Mouse (Mus musculus): ENCODE measurements at regions not wholly inside any gene's neighbourhood (a gene's known extent, or its start where the extent isn't known, plus 50 kb on each side); places are given as distances from the start of the nearest gene placed in this dataset.

- ATAC-seq (ENCODE audit: low FRiP score, low TSS enrichment) (no peak), DNase-seq (ENCODE audit: low spot score) (no peak)
- Histone ChIP-seq H3K4me1 (replicated peaks; ENCODE audit: control insufficient read depth, insufficient read depth) (no peaks in the 10 kb centered on the region), H3K27ac (replicated peaks) (no peak overlapping the region), H3K4me2 (replicated peaks; ENCODE audit: low read depth) (no peak overlapping the region), H3K27me3 (ENCODE audit: control insufficient read depth, insufficient read depth, low read length) (no peaks in the 10 kb centered on the region), H3K9me3 (ENCODE audit: control insufficient read depth, low read length) (no peaks in the 10 kb centered on the region), H3K36me3 (ENCODE audit: control insufficient read depth, insufficient read depth, low read length) (no peaks in the 10 kb centered on the region), H3K4me3 (ENCODE audit: low read depth, low read length) (no peak overlapping the region), H3K9ac (ENCODE audit: low read length) (no peak overlapping the region)
- TF ChIP-seq CTCF (IDR thresholded peaks at IDR 0.05; ENCODE audit: low read depth) (no peak), EP300 (optimal IDR thresholded peaks at IDR 0.05) (no peak)
- WGBS = 81% methylated on average over 6 of the region's 6 CpGs
Measured at GRCm38 (mm10) chr3:149720306-149720705, 730.0 kb upstream of the Adgrl2 start.

- WGBS = 88% methylated on average over 10 of the region's 10 CpGs
- no peaks in the 10 kb centered on the region for H3K36me3 ChIP-seq (ENCODE audit: control insufficient read depth, insufficient read depth, low read length)
- H3K9ac ChIP-seq (ENCODE audit: low read length) = no peak overlapping the region
- DNase-seq (ENCODE audit: low spot score) = no peak
- ATAC-seq (ENCODE audit: low FRiP score, low TSS enrichment) = no peak
- no peak for TF ChIP-seq CTCF (IDR thresholded peaks at IDR 0.05; ENCODE audit: low read depth)
- TF ChIP-seq EP300 (optimal IDR thresholded peaks at IDR 0.05) = no peak
- no peaks in the 10 kb centered on the region for H3K4me1 ChIP-seq (replicated peaks; ENCODE audit: control insufficient read depth, insufficient read depth)
- H3K27ac ChIP-seq (replicated peaks) = no peak overlapping the region
- no peaks in the 10 kb centered on the region for H3K27me3 ChIP-seq (ENCODE audit: control insufficient read depth, insufficient read depth, low read length)
- no peak overlapping the region for H3K4me3 ChIP-seq (ENCODE audit: low read depth, low read length)
- no peaks in the 10 kb centered on the region for H3K9me3 ChIP-seq (ENCODE audit: control insufficient read depth, low read length)
- no peak overlapping the region for H3K4me2 ChIP-seq (replicated peaks; ENCODE audit: low read depth)
Measured at GRCm38 (mm10) chr3:149705724-149706123, 715.4 kb upstream of the Adgrl2 start.

DNA sequence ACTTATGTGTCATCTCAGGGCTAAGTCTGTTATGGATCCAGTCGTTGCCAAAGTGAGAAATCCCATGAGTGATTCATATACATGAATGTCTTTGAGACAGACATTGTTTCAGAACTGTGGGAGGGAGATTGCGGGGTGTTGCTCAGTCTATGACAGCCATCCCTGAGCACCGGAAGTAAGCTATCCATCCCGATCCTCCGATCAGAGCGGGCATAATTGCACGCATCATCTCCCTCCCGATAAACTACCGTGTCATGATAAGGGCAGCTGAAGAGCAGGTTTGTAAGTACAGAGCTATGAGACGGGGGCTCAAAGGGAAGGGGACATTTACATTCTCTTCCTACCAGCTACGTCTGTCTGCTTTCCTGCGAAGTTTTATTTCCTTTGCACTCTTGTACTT is 715.0 kb upstream of the Adgrl2 start:
- Histone ChIP-seq H3K36me3 (ENCODE audit: control insufficient read depth, insufficient read depth, low read length) (no peaks in the 10 kb centered on the region), H3K9ac (ENCODE audit: low read length) (no peak overlapping the region)

DNA sequence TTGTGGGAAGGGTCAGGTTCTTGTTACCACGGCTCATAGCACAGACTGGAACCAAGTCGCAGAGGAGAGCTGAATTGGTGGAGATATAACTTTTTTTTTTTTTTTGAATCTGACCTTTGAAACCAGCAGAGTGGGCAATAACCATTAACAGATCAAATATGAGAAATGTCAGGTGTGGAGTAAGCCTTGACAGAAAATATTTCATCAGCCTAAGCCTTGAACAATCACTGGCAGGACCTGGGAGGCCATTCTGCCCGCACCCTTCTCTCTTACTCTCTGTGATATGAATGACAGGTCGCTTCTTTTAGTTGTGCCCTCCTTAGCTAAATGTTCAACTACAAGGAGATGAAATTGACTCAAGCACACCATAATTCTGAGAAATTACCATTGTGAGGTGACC is 714.1 kb upstream of the Adgrl2 start:
- Histone ChIP-seq H3K27ac (replicated peaks) (no peak overlapping the region), H3K27me3 (ENCODE audit: control insufficient read depth, insufficient read depth, low read length) (no peaks in the 10 kb centered on the region), H3K9ac (ENCODE audit: low read length) (no peak overlapping the region), H3K4me3 (ENCODE audit: low read depth, low read length) (no peak overlapping the region), H3K36me3 (ENCODE audit: control insufficient read depth, insufficient read depth, low read length) (no peaks in the 10 kb centered on the region), H3K4me2 (replicated peaks; ENCODE audit: low read depth) (no peak overlapping the region), H3K9me3 (ENCODE audit: control insufficient read depth, low read length) (no peaks in the 10 kb centered on the region), H3K4me1 (replicated peaks; ENCODE audit: control insufficient read depth, insufficient read depth) (no peaks in the 10 kb centered on the region)
- TF ChIP-seq EP300 (optimal IDR thresholded peaks at IDR 0.05) (no peak), CTCF (IDR thresholded peaks at IDR 0.05; ENCODE audit: low read depth) (no peak)
- ATAC-seq (ENCODE audit: low FRiP score, low TSS enrichment) (no peak), DNase-seq (ENCODE audit: low spot score) (no peak)
- WGBS = 86% methylated on average over 4 of the region's 4 CpGs

More for the DNA sequence above, 715.0 kb upstream of the Adgrl2 start:
- 93% methylated on average over 12 of the region's 12 CpGs for WGBS
- no peak for DNase-seq (ENCODE audit: low spot score)
- ATAC-seq (ENCODE audit: low FRiP score, low TSS enrichment) = no peak
- no peak overlapping the region for H3K4me3 ChIP-seq (ENCODE audit: low read depth, low read length)
- no peaks in the 10 kb centered on the region for H3K27me3 ChIP-seq (ENCODE audit: control insufficient read depth, insufficient read depth, low read length)
- no peak overlapping the region for H3K4me2 ChIP-seq (replicated peaks; ENCODE audit: low read depth)
- no peaks in the 10 kb centered on the region for H3K4me1 ChIP-seq (replicated peaks; ENCODE audit: control insufficient read depth, insufficient read depth)
- H3K27ac ChIP-seq (replicated peaks) = no peak overlapping the region
- TF ChIP-seq EP300 (optimal IDR thresholded peaks at IDR 0.05) = no peak
- no peak for TF ChIP-seq CTCF (IDR thresholded peaks at IDR 0.05; ENCODE audit: low read depth)
- no peaks in the 10 kb centered on the region for H3K9me3 ChIP-seq (ENCODE audit: control insufficient read depth, low read length)

DNA sequence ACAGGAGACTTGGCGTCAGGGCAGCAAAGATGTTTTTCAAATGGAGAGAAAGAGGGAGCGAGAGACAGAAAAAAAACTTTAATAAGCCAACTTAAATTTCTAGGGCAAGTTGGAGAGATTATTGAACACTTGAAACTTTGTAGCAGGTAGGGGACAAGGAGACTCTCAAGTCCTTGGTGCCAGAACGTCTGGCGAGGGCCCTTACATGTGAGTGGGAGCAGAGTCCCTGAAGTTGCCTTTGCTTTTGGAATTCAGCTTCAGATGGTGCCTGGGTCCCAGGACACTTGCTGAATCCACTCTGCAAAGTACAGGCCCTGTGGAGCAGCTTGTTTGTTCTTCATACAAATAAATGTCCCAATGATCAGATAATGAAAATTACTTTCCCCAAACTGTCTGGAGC is 693.2 kb upstream of the Adgrl2 start:
- 87% methylated on average over 4 of the region's 4 CpGs for WGBS
- Histone ChIP-seq H3K4me2 (replicated peaks; ENCODE audit: low read depth) (no peak overlapping the region), H3K27ac (replicated peaks) (no peak overlapping the region), H3K27me3 (ENCODE audit: control insufficient read depth, insufficient read depth, low read length) (no peaks in the 10 kb centered on the region), H3K4me3 (ENCODE audit: low read depth, low read length) (no peak overlapping the region), H3K9ac (ENCODE audit: low read length) (no peak overlapping the region), H3K36me3 (ENCODE audit: control insufficient read depth, insufficient read depth, low read length) (no peaks in the 10 kb centered on the region), H3K4me1 (replicated peaks; ENCODE audit: control insufficient read depth, insufficient read depth) (no peaks in the 10 kb centered on the region), H3K9me3 (ENCODE audit: control insufficient read depth, low read length) (no peaks in the 10 kb centered on the region)
- no peak for ATAC-seq (ENCODE audit: low FRiP score, low TSS enrichment)
- DNase-seq (ENCODE audit: low spot score) = no peak
- no peak for TF ChIP-seq EP300 (optimal IDR thresholded peaks at IDR 0.05)
- TF ChIP-seq CTCF (IDR thresholded peaks at IDR 0.05; ENCODE audit: low read depth) = no peak

DNA sequence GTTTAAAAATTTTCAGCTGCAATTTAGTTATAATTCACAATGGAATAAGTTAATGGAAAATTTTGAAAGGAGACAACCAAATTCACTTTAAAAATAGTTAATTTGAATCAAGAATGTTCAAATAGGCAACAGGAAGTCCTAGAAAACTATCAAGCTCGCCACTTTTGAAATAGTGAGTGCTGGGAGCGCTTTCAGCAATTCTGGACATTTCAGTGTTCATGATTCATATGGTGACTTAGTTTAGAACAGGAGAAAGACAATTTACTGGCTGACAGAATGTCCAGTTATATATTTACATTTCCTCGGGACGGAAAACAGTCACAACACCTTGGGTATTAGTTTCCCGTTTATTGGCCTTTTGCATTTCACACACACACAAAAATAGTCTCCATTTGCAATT is 691.9 kb upstream of the Adgrl2 start:
- Histone ChIP-seq H3K4me3 (ENCODE audit: low read depth, low read length) (no peak overlapping the region), H3K4me2 (replicated peaks; ENCODE audit: low read depth) (no peak overlapping the region), H3K4me1 (replicated peaks; ENCODE audit: control insufficient read depth, insufficient read depth) (no peaks in the 10 kb centered on the region), H3K27ac (replicated peaks) (no peak overlapping the region), H3K9me3 (ENCODE audit: control insufficient read depth, low read length) (no peaks in the 10 kb centered on the region), H3K36me3 (ENCODE audit: control insufficient read depth, insufficient read depth, low read length) (no peaks in the 10 kb centered on the region), H3K27me3 (ENCODE audit: control insufficient read depth, insufficient read depth, low read length) (no peaks in the 10 kb centered on the region), H3K9ac (ENCODE audit: low read length) (no peak overlapping the region)
- DNase-seq (ENCODE audit: low spot score) (no peak), ATAC-seq (ENCODE audit: low FRiP score, low TSS enrichment) (no peak)
- TF ChIP-seq CTCF (IDR thresholded peaks at IDR 0.05; ENCODE audit: low read depth) (no peak), EP300 (optimal IDR thresholded peaks at IDR 0.05) (no peak)
- WGBS = 72% methylated on average over 5 of the region's 5 CpGs
